Mouse (Mus musculus) colon, adult 2 months (tissue): Measurements from ENCODE around the gene Nfatc3. TPM values are rescaled to one million over a fixed set of nuclear protein-coding genes. Genes with fewer than 3 reads are reported as not detected.

ENCODE experiments used
- polyA plus RNA-seq: library from polyadenylated mRNA; depleted of rRNA; stranded (reverse); fragments of >200 nt; gene quantifications from 2 replicates; pipeline ENCODE4 v1.2.3, GENCODE M21; 2012; rRNA removed

The Nfatc3 gene
- polyA plus RNA-seq = 12.8 and 15.7 TPM in 2 replicates

DNA sequence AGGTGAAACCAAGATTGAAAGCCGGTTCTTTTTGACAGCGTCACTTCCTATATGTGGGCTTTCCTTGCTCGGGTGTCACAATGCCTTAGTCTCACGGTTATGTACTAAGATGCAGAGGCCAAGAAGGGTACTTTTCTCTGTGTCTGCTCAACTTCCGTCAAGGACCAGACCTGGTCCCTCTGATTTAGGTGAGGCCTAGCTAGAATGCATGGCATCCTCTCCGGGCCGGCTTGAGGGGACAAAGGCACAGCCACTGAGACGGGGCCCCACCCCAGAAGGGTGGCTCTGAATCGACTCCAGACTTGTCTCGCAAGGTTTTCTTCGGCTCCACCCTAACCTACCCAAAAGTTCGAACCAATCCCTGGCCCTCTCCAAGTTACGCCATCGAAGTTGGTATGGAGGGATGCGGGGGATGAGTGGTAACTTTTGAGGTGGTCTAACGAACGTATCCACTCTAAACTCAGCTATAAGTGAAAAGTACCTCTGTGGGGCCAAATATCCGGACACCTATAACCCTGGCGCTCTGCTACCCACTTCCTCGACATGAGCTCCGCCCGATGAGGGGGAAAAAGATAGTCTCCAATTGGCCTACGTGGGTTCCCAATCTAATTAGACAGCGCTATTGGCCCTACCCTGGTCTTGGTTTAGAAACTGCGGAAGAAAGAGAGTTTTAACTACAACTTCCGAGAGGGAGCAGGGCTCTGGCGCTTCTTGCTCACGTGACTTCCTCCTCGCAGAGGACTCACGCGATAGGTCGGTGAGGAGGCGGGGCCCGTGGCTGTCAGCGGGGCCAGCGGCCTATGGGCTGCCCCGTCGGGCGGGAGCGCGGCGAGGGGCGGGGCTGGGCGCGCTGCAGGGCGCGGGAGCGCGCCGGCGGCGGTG, at the start of gene Nfatc3:
Gene Nfatc3, plus strand, starts transcription at position 110 of the 882 bp plus-strand sequence.

DNA sequence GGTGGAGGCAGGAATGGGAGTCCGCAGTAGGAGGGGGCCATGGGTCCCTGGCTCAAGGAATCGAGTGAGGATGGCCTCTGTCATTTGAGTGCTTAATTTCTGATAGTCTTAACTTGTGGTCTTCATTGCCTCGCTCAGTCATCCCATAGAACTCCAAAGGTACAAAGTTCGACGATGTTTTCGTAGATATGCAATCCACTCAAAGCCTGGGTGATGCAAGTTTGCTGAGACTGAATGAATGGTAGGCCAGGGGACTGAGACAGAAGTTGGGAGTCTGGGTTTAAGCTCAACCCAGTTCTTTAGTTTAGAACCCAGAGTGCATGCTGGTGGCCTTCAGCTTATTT, 47.0 kb upstream of the Nfatc3 start, which contains the start of gene Ddx28:
Gene Ddx28, minus strand, starts transcription at position 240 of the 344 bp plus-strand sequence.

DNA sequence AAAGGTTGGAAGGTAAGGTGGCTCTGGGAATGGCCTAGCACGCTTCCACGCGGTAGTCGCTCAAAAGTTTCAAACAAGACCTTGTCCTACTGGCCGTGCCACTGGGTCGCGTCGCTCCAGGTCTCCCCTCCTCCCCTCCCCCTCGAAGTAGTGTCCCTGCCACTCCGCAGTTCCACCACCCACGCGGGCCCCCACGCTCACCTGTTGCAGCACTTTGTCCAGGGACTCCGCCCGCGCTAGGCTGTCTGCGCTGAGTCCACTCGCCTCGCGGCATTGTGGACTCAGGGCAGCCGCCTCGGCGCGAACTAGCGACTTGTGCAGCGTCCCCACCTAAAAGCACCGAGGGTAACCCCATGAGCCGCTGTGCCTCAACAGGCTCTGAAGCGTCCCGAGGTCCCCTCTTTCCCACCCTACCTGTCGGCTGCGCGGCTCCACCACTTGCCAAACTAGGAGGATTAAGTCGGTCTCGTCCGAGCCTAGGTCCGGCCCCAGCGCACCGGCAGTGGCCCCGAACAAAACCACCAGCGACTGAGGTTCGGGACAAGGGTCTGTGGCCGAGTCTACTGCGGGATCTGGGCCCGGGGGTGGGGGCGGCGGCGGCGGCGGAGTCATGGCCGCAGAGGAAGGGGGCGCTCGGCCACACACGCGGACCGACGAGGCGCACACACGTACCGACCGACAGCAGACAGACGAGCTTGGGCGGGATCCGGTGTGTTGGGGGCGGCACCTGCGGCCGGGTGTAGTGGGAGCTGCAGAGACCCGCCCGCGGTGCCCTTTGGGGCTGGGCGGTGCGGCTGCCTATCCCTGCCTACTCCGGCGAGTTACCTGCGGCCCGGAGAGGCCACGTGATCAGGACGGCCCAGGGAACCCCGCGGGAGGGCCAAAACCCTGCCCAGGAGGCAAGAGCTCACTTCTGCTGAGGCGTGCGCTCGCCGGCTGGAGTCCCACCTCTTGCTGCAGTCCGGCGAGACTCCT, 77.8 kb downstream of the Nfatc3 start, which contains the start of gene Esrp2:
Gene Esrp2, minus strand, starts transcription at position 819 of the 975 bp plus-strand sequence.

DNA sequence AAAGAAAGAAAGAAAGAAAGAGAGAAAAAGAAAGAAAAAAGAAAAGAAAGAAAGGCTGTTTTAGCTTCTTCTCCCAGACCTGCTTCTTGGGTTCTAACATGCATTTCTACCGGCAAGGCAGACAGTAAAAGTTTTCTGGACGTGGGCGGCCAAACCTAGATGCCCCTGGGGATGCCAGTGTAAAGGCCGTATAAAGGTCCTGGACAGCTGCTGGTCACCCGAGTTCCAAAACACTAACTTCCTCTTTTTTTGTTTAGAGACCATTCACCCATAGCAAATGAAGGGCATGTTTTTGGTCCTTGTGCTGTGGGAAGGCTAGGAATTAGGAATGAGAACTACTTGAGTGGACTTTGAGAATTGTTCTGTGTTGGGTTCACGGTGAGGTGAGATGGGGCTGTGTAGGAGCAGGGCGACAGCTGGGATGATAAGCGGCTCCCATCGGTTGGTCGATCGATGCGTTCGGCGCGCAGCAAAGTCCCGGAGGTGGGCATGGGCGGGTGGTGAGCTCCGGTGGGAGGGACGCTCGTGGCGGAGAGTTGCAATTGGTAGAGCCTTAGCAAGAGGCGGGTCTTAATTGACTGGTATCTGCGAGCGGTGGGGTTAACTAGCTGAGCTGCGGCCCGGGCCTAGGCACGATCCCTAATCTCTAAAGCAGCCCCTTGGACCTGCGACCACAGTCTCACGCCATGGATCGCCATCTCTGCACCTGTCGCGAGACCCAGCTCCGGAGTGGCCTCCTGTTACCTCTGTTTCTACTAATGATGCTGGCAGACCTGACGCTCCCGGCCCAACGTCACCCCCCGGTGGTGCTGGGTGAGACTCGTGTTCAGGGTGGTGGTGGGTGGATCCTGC, 91.4 kb downstream of the Nfatc3 start, which contains the start of gene Pla2g15:
Gene Pla2g15, plus strand, starts transcription at position 599 of the 852 bp plus-strand sequence.

DNA sequence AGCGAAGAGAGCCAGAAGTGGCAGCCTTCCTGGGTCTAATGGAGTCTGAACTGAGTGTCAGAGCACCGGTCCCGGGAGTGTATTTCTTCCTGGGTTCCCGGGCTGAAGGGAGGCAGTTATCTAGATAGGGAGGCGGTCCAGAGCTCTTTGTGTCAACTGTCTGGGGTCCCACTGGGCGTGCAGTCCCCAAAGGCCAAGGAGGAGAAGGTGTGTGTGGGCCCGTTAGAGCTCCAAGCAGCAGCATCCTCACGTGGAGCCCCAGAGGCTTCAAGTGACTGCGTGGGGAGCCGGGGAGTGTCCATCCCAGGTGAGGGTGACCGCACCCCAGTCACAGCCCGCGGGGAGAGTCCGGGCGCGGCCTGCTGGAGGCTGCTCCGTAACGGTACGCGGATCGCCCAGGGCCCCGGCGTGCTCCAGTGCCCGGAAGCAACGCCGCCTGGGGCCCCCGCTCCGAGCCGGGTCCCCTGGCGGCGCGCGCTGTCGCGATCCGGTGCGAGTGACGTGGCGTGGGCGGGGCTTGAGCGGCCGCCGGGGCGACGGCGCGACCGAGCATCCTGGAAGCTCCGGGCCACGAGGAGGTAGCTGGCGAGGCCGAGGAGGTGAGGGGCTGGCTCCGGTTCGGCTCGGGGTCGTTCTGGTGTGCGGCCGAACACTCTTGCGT, 109.8 kb downstream of the Nfatc3 start, which contains the start of gene Slc7a6:
Gene Slc7a6, plus strand, starts transcription at position 502 of the 661 bp plus-strand sequence.

Other genes with a start within 250 kb of the Nfatc3 start
- gene Ranbp10, start 231.5 kb upstream of the Nfatc3 start, polyA plus RNA-seq = 21.8 and 23.4 TPM in 2 replicates
- gene Tsnaxip1, start 231.1 kb upstream of the Nfatc3 start, polyA plus RNA-seq = not detected in 2 replicates
- gene Cenpt, start 205.6 kb upstream of the Nfatc3 start, polyA plus RNA-seq = 11.8 and 13.0 TPM in 2 replicates
- 58.1 and 62.6 TPM in 2 replicates for gene Thap11, start 203.7 kb upstream of the Nfatc3 start, polyA plus RNA-seq
- gene Nutf2, start 198.3 kb upstream of the Nfatc3 start, polyA plus RNA-seq = 16.5 and 17.9 TPM in 2 replicates
- gene Edc4, start 178.0 kb upstream of the Nfatc3 start, polyA plus RNA-seq = 68.4 and 74.2 TPM in 2 replicates
- 3.0 and 3.6 TPM in 2 replicates for gene Nrn1l, start 165.3 kb upstream of the Nfatc3 start, polyA plus RNA-seq
- gene Pskh1, start 158.4 kb upstream of the Nfatc3 start, polyA plus RNA-seq = 30.6 and 35.4 TPM in 2 replicates
- gene Ctrl, start 125.0 kb upstream of the Nfatc3 start, polyA plus RNA-seq = 6.9 and 2,597 TPM in 2 replicates
- gene Psmb10, start 120.4 kb upstream of the Nfatc3 start, polyA plus RNA-seq = 274 and 456 TPM in 2 replicates
- gene Lcat, start 115.5 kb upstream of the Nfatc3 start, polyA plus RNA-seq = 1.0 and 1.3 TPM in 2 replicates
- 21.3 and 30.2 TPM in 2 replicates for gene Slc12a4, start 92.7 kb upstream of the Nfatc3 start, polyA plus RNA-seq
- gene Dpep3, start 79.4 kb upstream of the Nfatc3 start, polyA plus RNA-seq = 0.10 and 0.12 TPM in 2 replicates
- 5.5 TPM in 2 replicates for gene Dus2, start 67.5 kb upstream of the Nfatc3 start, polyA plus RNA-seq
- not detected in 2 replicates for gene Dpep2nb, start 52.9 kb upstream of the Nfatc3 start, polyA plus RNA-seq
- gene Ddx28, start 47.0 kb upstream of the Nfatc3 start, polyA plus RNA-seq = 8.0 and 8.7 TPM in 2 replicates
- gene Esrp2, start 78.1 kb downstream of the Nfatc3 start, polyA plus RNA-seq = 68.5 and 68.7 TPM in 2 replicates
- gene Pla2g15, start 91.6 kb downstream of the Nfatc3 start, polyA plus RNA-seq = 9.7 and 10.5 TPM in 2 replicates
- gene Slc7a6, start 110.0 kb downstream of the Nfatc3 start, polyA plus RNA-seq = 11.6 and 11.8 TPM in 2 replicates
- gene Slc7a6os, start 152.1 kb downstream of the Nfatc3 start, polyA plus RNA-seq = 17.6 and 19.1 TPM in 2 replicates
- 15.8 and 16.5 TPM in 2 replicates for gene Prmt7, start 152.1 kb downstream of the Nfatc3 start, polyA plus RNA-seq